Mouse (Mus musculus) forebrain, postnatal 0 days (tissue): Measurements from ENCODE around the gene Olfr1240. TPM values are rescaled to one million over a fixed set of nuclear protein-coding genes. Genes with fewer than 3 reads are reported as not detected.

Experiments
- ATAC-seq: fragments of 200-750 bp; cut with Nextera tagmentation; 2 replicates; pipeline ENCODE4 v1.8.0; 2017; ENCODE audit warnings: mild to moderate bottlenecking, moderate library complexity
- DNase-seq: peaks from one replicate; pipeline ENCODE4 v3.0.0-alpha.2; 2015
- H3K27ac ChIP-seq: fragments of 300-500 bp; sonication (generic); 2 replicates; pipeline ENCODE4 v1.5.1; 2014; ENCODE audit warnings: low read depth, mild to moderate bottlenecking, antibody characterized with exemption, low read length, moderate library complexity, mixed read lengths
- H3K27me3 ChIP-seq: fragments of 300-500 bp; sonication (generic); 2 replicates; pipeline ENCODE4 v1.6.1; 2014; ENCODE audit warnings: mild to moderate bottlenecking, low read length, mixed read lengths; ENCODE audit not compliant: insufficient read depth
- H3K36me3 ChIP-seq: fragments of 300-500 bp; sonication (generic); 2 replicates; pipeline ENCODE4 v1.6.1; 2014; ENCODE audit warnings: mild to moderate bottlenecking, moderate library complexity; ENCODE audit not compliant: insufficient read depth
- H3K4me1 ChIP-seq: fragments of 300-500 bp; sonication (generic); 2 replicates; pipeline ENCODE4 v1.6.1; 2014; ENCODE audit warnings: antibody characterized with exemption; ENCODE audit not compliant: insufficient read depth
- H3K4me2 ChIP-seq: fragments of 300-500 bp; sonication (generic); 2 replicates; pipeline ENCODE4 v1.6.1; 2014; ENCODE audit warnings: low read depth, mild to moderate bottlenecking, moderate library complexity
- H3K4me3 ChIP-seq: fragments of 300-500 bp; sonication (generic); 2 replicates; pipeline ENCODE4 v1.5.1; 2014; ENCODE audit warnings: low read depth, low read length, mixed read lengths
- H3K9ac ChIP-seq: fragments of 300-500 bp; sonication (generic); 2 replicates; pipeline ENCODE4 v1.6.1; 2014; ENCODE audit warnings: mild to moderate bottlenecking
- H3K9me3 ChIP-seq: fragments of 300-500 bp; sonication (generic); 2 replicates; pipeline ENCODE4 v1.6.1; 2016; ENCODE audit warnings: low read length
- CTCF ChIP-seq: sonication (generic); IDR thresholded peaks from 2 replicates; pipeline ENCODE4 v1.5.1; 2016; ENCODE audit warnings: antibody characterized with exemption, control low read depth, low read depth
- WGBS: fragments of 180-500 bp; shearing (Covaris S2); extraction: QIAGEN DNeasy Blood & Tissue Kit; methylation state at CpG from one replicate; pipeline ENCODE4 v1.1.7; 2014; 5-methylcytosine and 5-hydroxymethylcytosine counted together
- polyA plus RNA-seq: library from polyadenylated mRNA; unstranded; fragments of >200 nt; fragmentation: Nextera tagmentation; extraction: Ambion mirVana; gene quantifications from 2 replicates; pipeline ENCODE4 v1.2.1, GENCODE M21; 2015
- total RNA-seq: library from RNA; depleted of rRNA; stranded (reverse); fragments of >200 nt; gene quantifications from 2 replicates; pipeline ENCODE4 v1.2.3, GENCODE M21; 2014; rRNA removed

Gene Olfr1240
- total RNA-seq (not detected in 2 replicates), polyA plus RNA-seq (not detected in 2 replicates)

- H3K4me1 ChIP-seq: no peaks in the 10 kb centered on the region
- 90% methylated on average over 3 of the region's 3 CpGs for WGBS
- H3K36me3 ChIP-seq: no peaks in the 10 kb centered on the region
- H3K27me3 ChIP-seq: no peaks in the 10 kb centered on the region
- no peak within 1 kb of the TSS for H3K4me3 ChIP-seq
- no peak within 1 kb of the TSS for H3K9ac ChIP-seq
- ATAC-seq: no peak
- H3K9me3 ChIP-seq: no peaks in the 10 kb centered on the region
- no peak for TF ChIP-seq CTCF
- no peak within 1 kb of the TSS for H3K4me2 ChIP-seq
- no peak within 1 kb of the TSS for H3K27ac ChIP-seq
- no peak for DNase-seq
Observed at GRCm38 (mm10) chr2:89442900-89443299, at the start of gene Olfr1240. Gene Olfr1240 (minus strand): TSS chr2:89443000.

GRCm38 (mm10) chr2:89487026-89487425 is 44.2 kb upstream of the Olfr1240 start, which contains the start of gene Olfr1241:
Gene Olfr1241 (minus strand): TSS chr2:89487126.
- no peak for DNase-seq
- no peaks in the 10 kb centered on the region for H3K4me1 ChIP-seq
- no peak within 1 kb of the TSS for H3K9ac ChIP-seq
- no peaks in the 10 kb centered on the region for H3K36me3 ChIP-seq
- no peaks in the 10 kb centered on the region for H3K9me3 ChIP-seq
- ATAC-seq: no peak
- H3K27me3 ChIP-seq: no peaks in the 10 kb centered on the region
- no peak for TF ChIP-seq CTCF
- no peak within 1 kb of the TSS for H3K27ac ChIP-seq
- no peak within 1 kb of the TSS for H3K4me3 ChIP-seq
- H3K4me2 ChIP-seq: no peak within 1 kb of the TSS

GRCm38 (mm10) chr2:89420307-89420706 is 22.5 kb downstream of the Olfr1240 start, which contains the start of gene Olfr1239:
Gene Olfr1239 (minus strand): TSS chr2:89420407.
- no peak for ATAC-seq

GRCm38 (mm10) chr2:89414557-89414956 is 28.2 kb downstream of the Olfr1240 start:
- no peaks in the 10 kb centered on the region for H3K4me1 ChIP-seq
- no peak for DNase-seq
- no peaks in the 10 kb centered on the region for H3K9me3 ChIP-seq
- H3K9ac ChIP-seq: no peak overlapping the region
- H3K27me3 ChIP-seq: no peaks in the 10 kb centered on the region
- TF ChIP-seq CTCF: no peak
- no peaks in the 10 kb centered on the region for H3K36me3 ChIP-seq
- no peak overlapping the region for H3K4me2 ChIP-seq
- no peak overlapping the region for H3K4me3 ChIP-seq
- no peak overlapping the region for H3K27ac ChIP-seq
- ATAC-seq: no peak
- 57% methylated on average over 1 of the region's 1 CpGs for WGBS

More at GRCm38 (mm10) chr2:89420307-89420706, 22.5 kb downstream of the Olfr1240 start, which contains the start of gene Olfr1239:
- H3K4me2 ChIP-seq: no peak within 1 kb of the TSS
- no peak for TF ChIP-seq CTCF
- H3K36me3 ChIP-seq: no peaks in the 10 kb centered on the region
- no peaks in the 10 kb centered on the region for H3K27me3 ChIP-seq
- H3K27ac ChIP-seq: no peak within 1 kb of the TSS
- H3K4me3 ChIP-seq: no peak within 1 kb of the TSS
- DNase-seq: no peak
- no peaks in the 10 kb centered on the region for H3K4me1 ChIP-seq
- 97% methylated on average over 2 of the region's 2 CpGs for WGBS
- H3K9me3 ChIP-seq: no peaks in the 10 kb centered on the region
- no peak within 1 kb of the TSS for H3K9ac ChIP-seq

GRCm38 (mm10) chr2:89409576-89409975 is 33.2 kb downstream of the Olfr1240 start, which contains the start of gene Olfr1238:
Gene Olfr1238 (minus strand): TSS chr2:89409676.
- WGBS: 91% methylated on average over 2 of the region's 2 CpGs
- no peak for TF ChIP-seq CTCF

GRCm38 (mm10) chr2:89400882-89401281 is 41.9 kb downstream of the Olfr1240 start:
- DNase-seq (no peak), ATAC-seq (no peak)
- no peaks in the 10 kb centered on the region for H3K4me1 ChIP-seq
- H3K27me3 ChIP-seq: no peaks in the 10 kb centered on the region
- no peak overlapping the region for H3K4me3 ChIP-seq
- no peaks in the 10 kb centered on the region for H3K9me3 ChIP-seq
- no peak for TF ChIP-seq CTCF
- no peak overlapping the region for H3K27ac ChIP-seq
- 96% methylated on average over 1 of the region's 1 CpGs for WGBS
- H3K4me2 ChIP-seq: no peak overlapping the region
- no peak overlapping the region for H3K9ac ChIP-seq
- H3K36me3 ChIP-seq: no peaks in the 10 kb centered on the region

More at GRCm38 (mm10) chr2:89409576-89409975, 33.2 kb downstream of the Olfr1240 start, which contains the start of gene Olfr1238:
- H3K9ac ChIP-seq: no peak within 1 kb of the TSS
- H3K4me3 ChIP-seq: no peak within 1 kb of the TSS
- no peaks in the 10 kb centered on the region for H3K9me3 ChIP-seq
- no peaks in the 10 kb centered on the region for H3K36me3 ChIP-seq
- no peak within 1 kb of the TSS for H3K27ac ChIP-seq
- no peaks in the 10 kb centered on the region for H3K4me1 ChIP-seq
- no peak for ATAC-seq
- H3K27me3 ChIP-seq: no peaks in the 10 kb centered on the region
- no peak within 1 kb of the TSS for H3K4me2 ChIP-seq
- DNase-seq: no peak

Other genes with a start within 250 kb of the Olfr1240 start
- gene Olfr1226, start 243.0 kb downstream of the Olfr1240 start, total RNA-seq: not detected in 2 replicates
- gene Olfr1226, start 243.0 kb downstream of the Olfr1240 start, polyA plus RNA-seq: not detected in 2 replicates
- gene Olfr1228, start 188.9 kb downstream of the Olfr1240 start, total RNA-seq: not detected in 2 replicates
- gene Olfr1228, start 188.9 kb downstream of the Olfr1240 start, polyA plus RNA-seq: not detected in 2 replicates
- gene Olfr1229, start 155.0 kb downstream of the Olfr1240 start, total RNA-seq: not detected in 2 replicates
- gene Olfr1229, start 155.0 kb downstream of the Olfr1240 start, polyA plus RNA-seq: not detected in 2 replicates
- gene Olfr1230, start 145.7 kb downstream of the Olfr1240 start, total RNA-seq: not detected in 2 replicates
- gene Olfr1230, start 145.7 kb downstream of the Olfr1240 start, polyA plus RNA-seq: not detected in 2 replicates
- gene Olfr1231, start 135.9 kb downstream of the Olfr1240 start, total RNA-seq: not detected in 2 replicates
- gene Olfr1231, start 135.9 kb downstream of the Olfr1240 start, polyA plus RNA-seq: not detected in 2 replicates
- not detected in 2 replicates for gene Olfr1232, start 113.3 kb downstream of the Olfr1240 start, total RNA-seq
- not detected in 2 replicates for gene Olfr1232, start 113.3 kb downstream of the Olfr1240 start, polyA plus RNA-seq
- not detected in 2 replicates for gene Olfr1233, start 100.6 kb downstream of the Olfr1240 start, total RNA-seq
- gene Olfr1233, start 100.6 kb downstream of the Olfr1240 start, polyA plus RNA-seq: not detected in 2 replicates
- not detected in 2 replicates for gene Olfr1234, start 78.1 kb downstream of the Olfr1240 start, total RNA-seq
- not detected in 2 replicates for gene Olfr1234, start 78.1 kb downstream of the Olfr1240 start, polyA plus RNA-seq
- gene Olfr1238, start 33.3 kb downstream of the Olfr1240 start, total RNA-seq: not detected in 2 replicates
- not detected in 2 replicates for gene Olfr1238, start 33.3 kb downstream of the Olfr1240 start, polyA plus RNA-seq
- gene Olfr1239, start 22.6 kb downstream of the Olfr1240 start, total RNA-seq: not detected in 2 replicates
- gene Olfr1239, start 22.6 kb downstream of the Olfr1240 start, polyA plus RNA-seq: not detected in 2 replicates
- not detected in 2 replicates for gene Olfr1241, start 44.1 kb upstream of the Olfr1240 start, total RNA-seq
- gene Olfr1241, start 44.1 kb upstream of the Olfr1240 start, polyA plus RNA-seq: not detected in 2 replicates
- gene Olfr1242, start 55.3 kb upstream of the Olfr1240 start, total RNA-seq: not detected in 2 replicates
- not detected in 2 replicates for gene Olfr1242, start 55.3 kb upstream of the Olfr1240 start, polyA plus RNA-seq
- gene Olfr1243, start 88.5 kb upstream of the Olfr1240 start, total RNA-seq: not detected in 2 replicates
- gene Olfr1243, start 88.5 kb upstream of the Olfr1240 start, polyA plus RNA-seq: not detected in 2 replicates
- not detected in 2 replicates for gene Olfr1245, start 135.4 kb upstream of the Olfr1240 start, total RNA-seq
- gene Olfr1245, start 135.4 kb upstream of the Olfr1240 start, polyA plus RNA-seq: not detected in 2 replicates
- not detected in 2 replicates for gene Olfr1246, start 150.2 kb upstream of the Olfr1240 start, total RNA-seq
- gene Olfr1246, start 150.2 kb upstream of the Olfr1240 start, polyA plus RNA-seq: not detected in 2 replicates
- gene Olfr1247, start 171.1 kb upstream of the Olfr1240 start, total RNA-seq: not detected in 2 replicates
- gene Olfr1247, start 171.1 kb upstream of the Olfr1240 start, polyA plus RNA-seq: not detected in 2 replicates
- gene Olfr1248, start 175.2 kb upstream of the Olfr1240 start, total RNA-seq: not detected in 2 replicates
- not detected in 2 replicates for gene Olfr1248, start 175.2 kb upstream of the Olfr1240 start, polyA plus RNA-seq
- not detected in 2 replicates for gene Olfr1249, start 192.0 kb upstream of the Olfr1240 start, total RNA-seq
- gene Olfr1249, start 192.0 kb upstream of the Olfr1240 start, polyA plus RNA-seq: not detected in 2 replicates
- gene Olfr1250, start 218.5 kb upstream of the Olfr1240 start, total RNA-seq: not detected in 2 replicates
- not detected in 2 replicates for gene Olfr1250, start 218.5 kb upstream of the Olfr1240 start, polyA plus RNA-seq
- gene Olfr1251, start 228.9 kb upstream of the Olfr1240 start, total RNA-seq: not detected in 2 replicates
- gene Olfr1251, start 228.9 kb upstream of the Olfr1240 start, polyA plus RNA-seq: not detected in 2 replicates